Mouse (Mus musculus): ENCODE measurements around the gene Chrna7. TPM values are rescaled to one million over a fixed set of nuclear protein-coding genes. Genes with fewer than 3 reads are reported as not detected.

Gene Chrna7
- polyA plus RNA-seq (2012; fragmentation: generic; extraction: Trizol), result not detected

DNA sequence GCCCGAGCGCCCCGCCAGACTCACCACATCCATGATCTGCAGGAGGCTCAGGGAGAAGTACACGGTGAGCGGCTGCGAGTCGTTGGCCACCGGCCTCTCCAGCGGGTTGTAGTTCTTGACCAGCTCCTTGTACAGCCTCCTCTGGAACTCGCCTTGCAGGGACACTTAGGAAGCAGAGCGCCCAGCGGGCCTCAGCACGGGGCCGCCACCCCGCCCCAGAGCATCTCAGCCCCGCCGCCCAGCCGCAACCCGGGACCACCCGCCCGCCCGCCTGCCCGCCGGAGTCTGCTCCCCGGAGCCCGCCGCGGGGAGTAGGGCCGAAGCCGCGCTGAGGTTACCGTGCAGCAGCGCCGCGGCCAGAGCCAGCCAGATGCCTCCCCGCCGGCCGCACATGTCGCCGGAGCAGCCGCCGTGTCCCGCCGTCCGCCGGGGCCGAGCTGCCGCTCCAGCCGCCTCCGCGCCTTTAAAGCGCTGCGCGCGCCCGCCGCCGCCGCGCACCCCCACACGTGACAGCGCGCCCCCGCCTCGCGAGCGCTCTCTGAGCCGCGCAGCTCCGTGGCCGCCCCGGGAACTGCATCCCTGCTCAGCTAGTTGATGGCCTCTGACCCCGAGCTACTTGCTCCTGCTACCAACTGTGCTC lies at the start of gene Chrna7:
Gene Chrna7 (minus strand): TSS at position 486 of the 640 bp plus-strand sequence.
- H3K79me2 ChIP-seq (ENCODE audit: control insufficient read depth, insufficient read depth), result no peaks in the 10 kb centered on the region
- no peaks in the 10 kb centered on the region for H3K27me3 ChIP-seq (ENCODE audit: control insufficient read depth, insufficient read depth, insufficient read length)
- no peak within 1 kb of the TSS for H3K4me2 ChIP-seq (ENCODE audit: low read depth)
- no peak within 1 kb of the TSS for H3ac ChIP-seq (ENCODE audit: control insufficient read depth, insufficient read length)
- H3K4me3 ChIP-seq, result no peak within 1 kb of the TSS
- TF ChIP-seq CEBPB (IDR thresholded peaks at IDR 0.05; ENCODE audit: insufficient read depth, poor library complexity, severe bottlenecking) (no peak), TCF12 (IDR thresholded peaks at IDR 0.05; ENCODE audit: insufficient read depth, poor library complexity, severe bottlenecking) (no peak), MYOG (IDR thresholded peaks at IDR 0.05; ENCODE audit: control insufficient read depth in 1 of 3, insufficient read depth in 1 of 3, insufficient read length in 2 of 3, low read depth in 2 of 3) (no peak), MYOD1 (IDR thresholded peaks at IDR 0.05; ENCODE audit: control insufficient read depth in 1 of 3, insufficient read length in 2 of 3, low read depth in 2 of 3) (no peak), POLR2AphosphoS2 (IDR thresholded peaks at IDR 0.05; ENCODE audit: insufficient read length, low read depth) (no peak), MAX (IDR thresholded peaks at IDR 0.05; ENCODE audit: low read depth) (no peak), POLR2A (IDR thresholded peaks at IDR 0.05; ENCODE audit: insufficient read length, low read depth) (no peak), USF1 (IDR thresholded peaks at IDR 0.05; ENCODE audit: low read depth) (no peak), E2F4 (IDR thresholded peaks at IDR 0.05; ENCODE audit: insufficient read depth) (no peak), SRF (IDR thresholded peaks at IDR 0.05; ENCODE audit: control insufficient read depth, insufficient read length, low read depth) (no peak), REST (IDR thresholded peaks at IDR 0.05; ENCODE audit: insufficient read depth, insufficient read length) (no peak), TCF3 (IDR thresholded peaks at IDR 0.05; ENCODE audit: insufficient read length, low read depth) (no peak)
- no peaks in the 10 kb centered on the region for H3K36me3 ChIP-seq (ENCODE audit: control insufficient read depth, insufficient read depth)

DNA sequence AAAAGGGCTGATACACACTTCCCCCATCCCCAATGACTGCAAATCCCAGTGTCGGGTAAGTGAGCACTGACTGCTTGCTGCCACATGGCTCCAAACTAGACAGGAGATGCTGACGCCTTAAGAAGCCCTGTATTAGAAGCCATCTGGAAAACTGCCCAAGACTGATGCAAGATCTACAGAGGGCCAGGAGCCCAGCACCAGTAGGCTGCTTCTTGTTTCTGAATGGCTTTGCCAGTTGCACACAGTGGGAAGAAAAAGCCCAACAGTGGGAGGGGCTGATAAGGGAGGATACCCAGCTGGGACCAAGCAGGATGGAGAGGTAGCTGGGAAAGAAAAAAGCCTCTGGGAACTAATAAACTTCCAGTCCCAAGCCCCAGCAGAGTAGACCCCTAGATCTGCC lies 37.0 kb upstream of the Chrna7 start:
- no peak for TF ChIP-seq CEBPB (IDR thresholded peaks at IDR 0.05; ENCODE audit: insufficient read depth, poor library complexity, severe bottlenecking)
- TF ChIP-seq SRF (IDR thresholded peaks at IDR 0.05; ENCODE audit: control insufficient read depth, insufficient read length, low read depth), result no peak
- no peak for TF ChIP-seq MAX (IDR thresholded peaks at IDR 0.05; ENCODE audit: low read depth)
- no peak for TF ChIP-seq POLR2AphosphoS2 (IDR thresholded peaks at IDR 0.05; ENCODE audit: insufficient read length, low read depth)
- no peak overlapping the region for H3ac ChIP-seq (ENCODE audit: control insufficient read depth, insufficient read length)
- no peak overlapping the region for H3K4me3 ChIP-seq
- H3K36me3 ChIP-seq (ENCODE audit: control insufficient read depth, insufficient read depth), result no peaks in the 10 kb centered on the region
- no peaks in the 10 kb centered on the region for H3K27me3 ChIP-seq (ENCODE audit: control insufficient read depth, insufficient read depth, insufficient read length)
- H3K4me2 ChIP-seq (ENCODE audit: low read depth), result no peak overlapping the region
- H3K79me2 ChIP-seq (ENCODE audit: control insufficient read depth, insufficient read depth), result no peaks in the 10 kb centered on the region

DNA sequence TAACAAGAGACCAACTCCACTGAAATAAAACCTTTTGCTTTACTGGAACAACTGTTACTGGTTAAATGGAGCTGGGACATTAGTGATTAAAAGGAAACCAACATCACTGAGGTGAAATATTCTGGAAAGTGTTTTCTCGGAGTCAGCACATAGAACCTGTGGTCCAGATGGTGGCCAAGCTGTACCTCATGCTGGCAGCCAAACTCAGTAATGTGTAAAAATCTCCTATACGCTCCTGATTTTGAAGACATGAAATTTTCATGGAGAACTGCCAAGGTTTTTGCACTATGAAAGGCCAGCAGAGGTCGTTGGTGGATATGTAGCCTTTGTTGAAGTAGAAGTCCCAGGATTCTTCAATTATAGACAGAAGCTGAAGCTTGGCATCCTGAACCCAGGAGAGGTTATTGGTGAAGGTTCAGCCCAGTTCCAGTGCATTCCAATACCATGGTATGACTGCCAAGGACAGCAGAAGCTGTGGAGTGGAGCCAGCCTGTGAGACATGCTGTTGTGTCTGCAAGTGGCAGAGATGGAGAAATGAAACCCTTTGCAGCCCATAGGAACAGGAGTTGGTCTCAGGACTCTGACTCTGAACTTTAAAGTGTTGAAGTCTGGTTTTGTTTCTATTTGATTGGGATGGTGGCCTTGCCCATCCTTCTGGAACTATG lies 25.6 kb upstream of the Chrna7 start:
- Histone ChIP-seq H3K36me3 (ENCODE audit: control insufficient read depth, insufficient read depth) (no peaks in the 10 kb centered on the region), H3K4me2 (ENCODE audit: low read depth) (no peak overlapping the region), H3K4me3 (no peak overlapping the region), H3ac (ENCODE audit: control insufficient read depth, insufficient read length) (no peak overlapping the region), H3K79me2 (ENCODE audit: control insufficient read depth, insufficient read depth) (no peaks in the 10 kb centered on the region), H3K27me3 (ENCODE audit: control insufficient read depth, insufficient read depth, insufficient read length) (no peaks in the 10 kb centered on the region)
- TF ChIP-seq MAX (IDR thresholded peaks at IDR 0.05; ENCODE audit: low read depth), result no peak
- no peak for TF ChIP-seq MYOG (IDR thresholded peaks at IDR 0.05; ENCODE audit: control insufficient read depth in 1 of 3, insufficient read depth in 1 of 3, insufficient read length in 2 of 3, low read depth in 2 of 3)
- no peak for TF ChIP-seq SRF (IDR thresholded peaks at IDR 0.05; ENCODE audit: control insufficient read depth, insufficient read length, low read depth)
- TF ChIP-seq POLR2AphosphoS2 (IDR thresholded peaks at IDR 0.05; ENCODE audit: insufficient read length, low read depth), result no peak
- TF ChIP-seq USF1 (IDR thresholded peaks at IDR 0.05; ENCODE audit: low read depth), result no peak
- TF ChIP-seq TCF3 (IDR thresholded peaks at IDR 0.05; ENCODE audit: insufficient read length, low read depth), result no peak
- TF ChIP-seq POLR2A (IDR thresholded peaks at IDR 0.05; ENCODE audit: insufficient read length, low read depth), result no peak
- no peak for TF ChIP-seq CEBPB (IDR thresholded peaks at IDR 0.05; ENCODE audit: insufficient read depth, poor library complexity, severe bottlenecking)
- no peak for TF ChIP-seq MYOD1 (IDR thresholded peaks at IDR 0.05; ENCODE audit: control insufficient read depth in 1 of 3, insufficient read length in 2 of 3, low read depth in 2 of 3)
- TF ChIP-seq E2F4 (IDR thresholded peaks at IDR 0.05; ENCODE audit: insufficient read depth), result no peak
- TF ChIP-seq TCF12 (IDR thresholded peaks at IDR 0.05; ENCODE audit: insufficient read depth, poor library complexity, severe bottlenecking), result no peak
- TF ChIP-seq REST (IDR thresholded peaks at IDR 0.05; ENCODE audit: insufficient read depth, insufficient read length), result no peak

DNA sequence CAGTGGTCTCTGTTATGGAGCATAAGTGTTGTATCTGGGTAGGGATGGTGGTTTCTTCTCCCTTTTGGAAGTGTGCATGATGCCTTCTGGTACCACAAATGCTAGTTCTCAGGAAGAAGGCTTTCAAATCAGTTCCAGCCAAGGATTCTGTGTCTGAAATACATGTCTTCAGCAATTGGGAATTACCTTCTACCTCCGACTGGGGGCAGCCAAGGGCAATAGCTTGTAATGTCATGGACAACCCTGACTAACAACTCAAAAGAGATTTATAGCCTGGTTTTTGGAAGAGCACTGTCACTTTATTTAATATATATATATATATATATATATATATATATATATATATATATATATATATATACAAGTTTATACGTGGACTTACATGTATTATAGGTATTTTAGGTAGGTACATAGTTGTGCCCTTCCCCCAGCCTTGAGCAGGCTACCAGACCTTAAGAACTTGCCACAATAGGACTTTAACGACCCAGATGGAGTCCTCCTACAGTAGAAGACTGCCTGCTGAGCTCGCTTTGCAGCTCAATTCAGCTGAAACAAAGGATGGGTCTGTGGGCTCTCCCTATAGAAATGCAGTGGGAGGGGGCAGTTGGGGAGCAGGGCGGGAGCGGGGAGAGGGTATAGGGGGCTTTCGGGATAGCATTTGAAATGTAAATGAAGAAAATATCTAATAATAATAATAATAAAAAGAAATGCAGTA lies 12.9 kb upstream of the Chrna7 start:
- Histone ChIP-seq H3K4me3 (no peak overlapping the region), H3K36me3 (ENCODE audit: control insufficient read depth, insufficient read depth) (no peaks in the 10 kb centered on the region), H3ac (ENCODE audit: control insufficient read depth, insufficient read length) (no peak overlapping the region), H3K79me2 (ENCODE audit: control insufficient read depth, insufficient read depth) (no peaks in the 10 kb centered on the region), H3K4me2 (ENCODE audit: low read depth) (no peak overlapping the region), H3K27me3 (ENCODE audit: control insufficient read depth, insufficient read depth, insufficient read length) (no peaks in the 10 kb centered on the region)
- TF ChIP-seq TCF3 (IDR thresholded peaks at IDR 0.05; ENCODE audit: insufficient read length, low read depth), result no peak
- TF ChIP-seq POLR2A (IDR thresholded peaks at IDR 0.05; ENCODE audit: insufficient read length, low read depth), result no peak
- TF ChIP-seq MAX (IDR thresholded peaks at IDR 0.05; ENCODE audit: low read depth), result no peak
- TF ChIP-seq CEBPB (IDR thresholded peaks at IDR 0.05; ENCODE audit: insufficient read depth, poor library complexity, severe bottlenecking), result no peak
- TF ChIP-seq USF1 (IDR thresholded peaks at IDR 0.05; ENCODE audit: low read depth), result no peak
- no peak for TF ChIP-seq MYOG (IDR thresholded peaks at IDR 0.05; ENCODE audit: control insufficient read depth in 1 of 3, insufficient read depth in 1 of 3, insufficient read length in 2 of 3, low read depth in 2 of 3)
- no peak for TF ChIP-seq POLR2AphosphoS2 (IDR thresholded peaks at IDR 0.05; ENCODE audit: insufficient read length, low read depth)
- TF ChIP-seq MYOD1 (IDR thresholded peaks at IDR 0.05; ENCODE audit: control insufficient read depth in 1 of 3, insufficient read length in 2 of 3, low read depth in 2 of 3), result no peak
- TF ChIP-seq REST (IDR thresholded peaks at IDR 0.05; ENCODE audit: insufficient read depth, insufficient read length), result no peak
- TF ChIP-seq TCF12 (IDR thresholded peaks at IDR 0.05; ENCODE audit: insufficient read depth, poor library complexity, severe bottlenecking), result no peak
- no peak for TF ChIP-seq E2F4 (IDR thresholded peaks at IDR 0.05; ENCODE audit: insufficient read depth)
- no peak for TF ChIP-seq SRF (IDR thresholded peaks at IDR 0.05; ENCODE audit: control insufficient read depth, insufficient read length, low read depth)

All from myocyte (in vitro differentiated cells).